Mouse (Mus musculus) heart, embryonic 12.5 days (tissue): Measurements from ENCODE around the gene Gm38392. TPM values are rescaled to one million over a fixed set of nuclear protein-coding genes. Genes with fewer than 3 reads are reported as not detected.
A peak's percentile ranks its signal among the peaks of the same experiment; 100 is the strongest.

ENCODE experiments used
- ATAC-seq: fragments of 200-750 bp; cut with Nextera tagmentation; 2 replicates; pipeline ENCODE4 v1.8.0; 2017; ENCODE audit warnings: moderate TSS enrichment, moderate library complexity; ENCODE audit not compliant: insufficient number of reproducible peaks, low FRiP score
- H3K27ac ChIP-seq: fragments of 300-500 bp; sonication (generic); 2 replicates; pipeline ENCODE4 v1.5.1; 2016; ENCODE audit warnings: mild to moderate bottlenecking, moderate library complexity; ENCODE audit not compliant: poor library complexity, severe bottlenecking
- H3K27me3 ChIP-seq: fragments of 300-500 bp; sonication (generic); replicated peaks from 2 replicates; pipeline ENCODE4 v1.6.1; 2016; ENCODE audit warnings: mild to moderate bottlenecking, moderate library complexity
- H3K36me3 ChIP-seq: fragments of 300-500 bp; sonication (generic); 2 replicates; pipeline ENCODE4 v1.6.1; 2016; ENCODE audit warnings: mild to moderate bottlenecking, moderate library complexity
- H3K4me1 ChIP-seq: fragments of 300-500 bp; sonication (generic); replicated peaks from 2 replicates; pipeline ENCODE4 v1.6.1; 2016; ENCODE audit warnings: mild to moderate bottlenecking
- H3K4me2 ChIP-seq: fragments of 300-500 bp; sonication (generic); 2 replicates; pipeline ENCODE4 v1.6.1; 2016; ENCODE audit warnings: mild to moderate bottlenecking, moderate library complexity
- H3K4me3 ChIP-seq: fragments of 300-500 bp; sonication (generic); 2 replicates; pipeline ENCODE4 v1.5.1; 2016; ENCODE audit warnings: mild to moderate bottlenecking
- H3K9ac ChIP-seq: fragments of 300-500 bp; sonication (generic); 2 replicates; pipeline ENCODE4 v1.6.1; 2016; ENCODE audit warnings: mild to moderate bottlenecking, moderate library complexity
- H3K9me3 ChIP-seq: fragments of 300-500 bp; sonication (generic); replicated peaks from 2 replicates; pipeline ENCODE4 v1.6.1; 2016; ENCODE audit warnings: mild to moderate bottlenecking, moderate library complexity
- WGBS: fragments of 180-500 bp; shearing (Covaris S2); methylation state at CpG from one replicate; pipeline ENCODE4 v1.1.7; 2016; 5-methylcytosine and 5-hydroxymethylcytosine counted together
- polyA plus RNA-seq: library from polyadenylated mRNA; unstranded; fragments of >200 nt; fragmentation: Nextera tagmentation; extraction: Ambion mirVana; gene quantifications from 2 replicates; pipeline ENCODE4 v1.2.1, GENCODE M21; 2016

Gene Gm38392
- not detected in 2 replicates for polyA plus RNA-seq

- Histone ChIP-seq H3K4me2 (no peak within 1 kb of the TSS), H3K27ac (no peak within 1 kb of the TSS), H3K36me3 (peaks cover 17% of the 10 kb centered on the region), H3K4me1 (0 out of 2 replicates have a peak, but pooled peaks cover 4% of the 10 kb centered on the region), H3K4me3 (no peak within 1 kb of the TSS), H3K27me3 (no peaks in the 10 kb centered on the region), H3K9me3 (peaks cover 3% of the 10 kb centered on the region; the same call in 1 of the 2 replicates), H3K9ac (no peak within 1 kb of the TSS)
- ATAC-seq = no peak
- 94% methylated on average over 4 of the region's 4 CpGs for WGBS
Measured at GRCm38 (mm10) chr3:88287110-88287509, at the start of gene Gm38392. Gene Gm38392 (minus strand): TSS chr3:88287210.

GRCm38 (mm10) chr3:88336058-88337013 is 49.3 kb upstream of the Gm38392 start, which contains the start of the genes Tmem79 and Smg5:
Gene Tmem79 (minus strand): TSS chr3:88336148.
Gene Smg5 (plus strand): TSS chr3:88336260.
- WGBS = 2% methylated on average over 66 of the region's 66 CpGs
- peak within 1 kb of the TSS; percentile 92 for H3K4me3 ChIP-seq
- H3K9me3 ChIP-seq = no peaks in the 10 kb centered on the region
- ATAC-seq = peak; percentile 92
- peaks cover 3% of the 10 kb centered on the region; the same call in 1 of the 2 replicates for H3K36me3 ChIP-seq
- peak within 1 kb of the TSS; percentile 81 for H3K4me2 ChIP-seq
- peak within 1 kb of the TSS; percentile 95 for H3K9ac ChIP-seq
- H3K27me3 ChIP-seq = no peaks in the 10 kb centered on the region
- H3K4me1 ChIP-seq = peaks cover 35% of the 10 kb centered on the region
- H3K27ac ChIP-seq = peak within 1 kb of the TSS; percentile 96

- WGBS = 1% methylated on average over 27 of the region's 27 CpGs
- peaks cover 3% of the 10 kb centered on the region; the same call in 1 of the 2 replicates for H3K36me3 ChIP-seq
- H3K9me3 ChIP-seq = no peaks in the 10 kb centered on the region
- ATAC-seq = peak; percentile 52
- H3K27ac ChIP-seq = peak overlapping the region; percentile 96
- H3K4me2 ChIP-seq = peak overlapping the region; percentile 81
- H3K9ac ChIP-seq = peak overlapping the region; percentile 95
- peak overlapping the region; percentile 92 for H3K4me3 ChIP-seq
- H3K4me1 ChIP-seq = peaks cover 35% of the 10 kb centered on the region
- H3K27me3 ChIP-seq = no peaks in the 10 kb centered on the region
Measured at GRCm38 (mm10) chr3:88335436-88336053, 48.5 kb upstream of the Gm38392 start.

GRCm38 (mm10) chr3:88334902-88335435 is 48.0 kb upstream of the Gm38392 start:
- Histone ChIP-seq H3K36me3 (peaks cover 7% of the 10 kb centered on the region; the same call in 1 of the 2 replicates), H3K4me3 (peak overlapping the region; percentile 92), H3K9me3 (no peaks in the 10 kb centered on the region), H3K4me2 (peak overlapping the region; percentile 81), H3K4me1 (peaks cover 35% of the 10 kb centered on the region), H3K27me3 (no peaks in the 10 kb centered on the region), H3K27ac (peak overlapping the region; percentile 96; the same call in 1 of the 2 replicates), H3K9ac (peak overlapping the region; percentile 95)
- no peak for ATAC-seq
- WGBS = 38% methylated on average over 3 of the region's 3 CpGs

- Histone ChIP-seq H3K27me3 (no peaks in the 10 kb centered on the region), H3K27ac (no peak overlapping the region), H3K9ac (peak overlapping the region; percentile 53), H3K4me2 (peak overlapping the region; percentile 81), H3K36me3 (peaks cover 13% of the 10 kb centered on the region), H3K9me3 (no peaks in the 10 kb centered on the region), H3K4me3 (no peak overlapping the region), H3K4me1 (peaks cover 33% of the 10 kb centered on the region)
- no peak for ATAC-seq
- 47% methylated on average over 12 of the region's 12 CpGs for WGBS
Measured at GRCm38 (mm10) chr3:88334029-88334658, 47.1 kb upstream of the Gm38392 start.

GRCm38 (mm10) chr3:88331282-88331681 is 44.3 kb upstream of the Gm38392 start:
- no peak for ATAC-seq
- Histone ChIP-seq H3K4me2 (no peak overlapping the region), H3K27me3 (no peaks in the 10 kb centered on the region), H3K9me3 (no peaks in the 10 kb centered on the region), H3K9ac (no peak overlapping the region), H3K36me3 (peaks cover 34% of the 10 kb centered on the region), H3K27ac (no peak overlapping the region), H3K4me3 (no peak overlapping the region), H3K4me1 (peaks cover 15% of the 10 kb centered on the region)
- WGBS = 48% methylated on average over 2 of the region's 2 CpGs

- no peak for ATAC-seq
- 78% methylated on average over 5 of the region's 5 CpGs for WGBS
- Histone ChIP-seq H3K4me3 (no peak overlapping the region), H3K4me2 (no peak overlapping the region), H3K27me3 (no peaks in the 10 kb centered on the region), H3K9ac (no peak overlapping the region), H3K4me1 (peaks cover 14% of the 10 kb centered on the region), H3K36me3 (peaks cover 36% of the 10 kb centered on the region), H3K9me3 (no peaks in the 10 kb centered on the region), H3K27ac (no peak overlapping the region)
Measured at GRCm38 (mm10) chr3:88328956-88329355, 41.9 kb upstream of the Gm38392 start.

- Histone ChIP-seq H3K27ac (no peak within 1 kb of the TSS), H3K4me2 (peak within 1 kb of the TSS; percentile 88), H3K9ac (peak within 1 kb of the TSS; percentile 90), H3K36me3 (peaks cover 62% of the 10 kb centered on the region), H3K27me3 (no peaks in the 10 kb centered on the region), H3K9me3 (no peaks in the 10 kb centered on the region), H3K4me1 (peaks cover 11% of the 10 kb centered on the region), H3K4me3 (peak within 1 kb of the TSS; percentile 85)
- peak; percentile 83 for ATAC-seq
- under 1% methylated on average over 10 of the region's 10 CpGs for WGBS
Measured at GRCm38 (mm10) chr3:88324951-88325405, 38.0 kb upstream of the Gm38392 start, which contains the start of gene Glmp. Gene Glmp (plus strand): TSS chr3:88325023.

GRCm38 (mm10) chr3:88299172-88299571 is 12.2 kb upstream of the Gm38392 start:
- H3K27ac ChIP-seq = no peak overlapping the region
- no peak overlapping the region for H3K4me2 ChIP-seq
- H3K36me3 ChIP-seq = peaks cover 47% of the 10 kb centered on the region
- no peak overlapping the region for H3K9ac ChIP-seq
- no peak for ATAC-seq
- H3K27me3 ChIP-seq = no peaks in the 10 kb centered on the region
- H3K4me1 ChIP-seq = peaks cover 14% of the 10 kb centered on the region
- H3K4me3 ChIP-seq = no peak overlapping the region
- 75% methylated on average over 1 of the region's 1 CpGs for WGBS
- no peaks in the 10 kb centered on the region for H3K9me3 ChIP-seq

GRCm38 (mm10) chr3:88297321-88297851 is 10.4 kb upstream of the Gm38392 start:
- ATAC-seq = no peak
- H3K4me1 ChIP-seq = peaks cover 14% of the 10 kb centered on the region
- peaks cover 31% of the 10 kb centered on the region for H3K36me3 ChIP-seq
- no peaks in the 10 kb centered on the region for H3K9me3 ChIP-seq
- WGBS = under 1% methylated on average over 30 of the region's 30 CpGs
- peak overlapping the region; percentile 93 for H3K9ac ChIP-seq
- no peaks in the 10 kb centered on the region for H3K27me3 ChIP-seq
- H3K4me3 ChIP-seq = peak overlapping the region; percentile 86
- H3K27ac ChIP-seq = peak overlapping the region; percentile 97
- peak overlapping the region; percentile 77 for H3K4me2 ChIP-seq
